Mouse (Mus musculus) erythroblast, embryonic 14.5 days (primary cell): ENCODE results near the gene Ssx2ip.

Experiments used
- GATA1 ChIP-seq: IDR thresholded peaks from 2 replicates; pipeline ENCODE4 v1.6.1; 2012; ENCODE audit warnings: low read length, inconsistent platforms, mixed read lengths
- TAL1 ChIP-seq: IDR thresholded peaks from 3 replicates; pipeline ENCODE4 v1.6.1; 2012; ENCODE audit warnings: low read length, inconsistent platforms, mixed read lengths

- TF ChIP-seq GATA1, result no peak
- no peak for TF ChIP-seq TAL1
Measured at GRCm38 (mm10) chr3:146448969-146449368, 44.5 kb downstream of the Ssx2ip start.
